Mouse (Mus musculus): ENCODE data around the gene Prrg2. TPM values are rescaled to one million over a fixed set of nuclear protein-coding genes. Genes with fewer than 3 reads are reported as not detected.
"Not testable (repeated sequence)": the region's sequence is repeated elsewhere in the genome, so short reads cannot be mapped to it uniquely, and the experiment has no call there.

The Prrg2 gene
- polyA plus RNA-seq, 1 experiment: 27.3 TPM

DNA sequence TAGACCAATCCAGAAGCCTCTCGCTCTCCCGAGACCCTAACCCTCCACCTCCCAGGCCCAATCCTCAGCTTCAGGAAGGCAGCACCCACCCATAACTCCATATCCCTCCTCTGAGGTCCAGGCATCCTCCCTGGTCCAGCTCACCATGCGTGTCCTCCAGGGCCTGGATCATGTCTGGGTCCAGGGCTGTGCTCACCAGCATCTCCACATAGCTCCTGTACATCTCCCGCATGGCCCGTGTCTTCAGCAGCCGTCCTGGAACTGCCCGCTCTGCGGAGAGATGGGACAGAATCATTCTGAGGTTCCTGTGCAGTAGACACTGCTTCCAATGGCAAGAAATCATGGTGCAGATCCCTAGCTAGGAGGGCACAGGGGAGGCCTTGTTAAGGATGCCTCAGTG, 31.6 kb downstream of the Prrg2 start:
- TF ChIP-seq CTCF (IDR thresholded peaks at IDR 0.05; ENCODE audit: control insufficient read depth, insufficient read depth, insufficient replicate concordance, low read depth, low read length) (no peak), POLR2A (IDR thresholded peaks at IDR 0.05; ENCODE audit: control insufficient read depth, low read depth, low read length) (no peak)
- Histone ChIP-seq H3K27me3 (ENCODE audit: control insufficient read depth, insufficient read depth, low read length) (no peaks in the 10 kb centered on the region), H3K4me1 (ENCODE audit: control insufficient read depth, insufficient read depth, low read length) (no peaks in the 10 kb centered on the region)

DNA sequence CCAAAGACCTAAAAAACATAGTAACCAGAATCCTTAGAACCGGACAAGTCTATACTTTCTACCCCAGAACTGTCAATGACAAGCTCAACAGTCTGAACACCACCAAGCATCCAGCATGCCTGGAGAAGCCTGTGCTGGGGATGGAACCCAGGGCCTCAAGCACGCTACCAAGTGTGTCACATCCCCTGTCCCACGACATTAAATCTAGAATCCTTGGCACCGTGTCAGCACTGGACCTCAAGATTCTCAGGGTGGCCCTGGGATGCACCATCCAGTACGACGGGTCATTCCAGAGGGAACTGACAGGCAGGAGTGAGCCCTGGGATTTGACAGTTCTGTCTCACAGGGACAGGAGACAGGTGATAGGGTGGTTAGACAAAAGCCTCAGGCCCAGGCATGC, 32.5 kb downstream of the Prrg2 start:
- no peaks in the 10 kb centered on the region for H3K4me1 ChIP-seq (ENCODE audit: control insufficient read depth, insufficient read depth, low read length)
- H3K27ac ChIP-seq (ENCODE audit: control insufficient read depth, insufficient read depth, low read depth, low read length): no peak overlapping the region
- TF ChIP-seq CTCF (IDR thresholded peaks at IDR 0.05; ENCODE audit: control insufficient read depth, insufficient read depth, insufficient replicate concordance, low read depth, low read length) (no peak), POLR2A (IDR thresholded peaks at IDR 0.05; ENCODE audit: control insufficient read depth, low read depth, low read length) (no peak)
- no peak overlapping the region for H3K4me3 ChIP-seq (ENCODE audit: control insufficient read depth, low read depth, low read length)
- no peaks in the 10 kb centered on the region for H3K27me3 ChIP-seq (ENCODE audit: control insufficient read depth, insufficient read depth, low read length)
- H3K36me3 ChIP-seq (ENCODE audit: control insufficient read depth, insufficient read depth, low read length): no peaks in the 10 kb centered on the region

More for the DNA sequence above, 31.6 kb downstream of the Prrg2 start:
- H3K4me3 ChIP-seq (ENCODE audit: control insufficient read depth, low read depth, low read length): no peak overlapping the region
- no peaks in the 10 kb centered on the region for H3K36me3 ChIP-seq (ENCODE audit: control insufficient read depth, insufficient read depth, low read length)
- H3K27ac ChIP-seq (ENCODE audit: control insufficient read depth, insufficient read depth, low read depth, low read length): no peak overlapping the region

DNA sequence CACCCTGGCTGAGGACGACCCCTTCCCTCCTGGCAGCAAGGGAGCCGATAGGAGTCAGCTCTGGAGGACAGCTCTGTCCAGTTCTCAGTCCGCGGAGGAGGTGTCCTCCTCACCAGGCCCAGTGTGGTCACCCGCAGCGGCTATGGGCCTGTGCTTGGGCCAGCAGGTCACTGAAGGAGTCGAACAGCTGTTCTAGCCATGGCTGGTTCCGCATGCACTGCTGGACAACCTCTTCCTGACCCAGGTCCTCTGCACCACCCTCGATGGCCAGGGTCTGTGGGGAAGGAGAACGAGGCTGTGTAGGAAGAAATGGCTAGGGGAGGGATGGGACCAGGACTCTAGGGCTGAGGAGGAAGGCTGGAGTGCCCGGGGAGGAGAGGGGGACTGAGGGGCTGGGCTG, 34.1 kb downstream of the Prrg2 start:
- Histone ChIP-seq H3K27me3 (ENCODE audit: control insufficient read depth, insufficient read depth, low read length) (no peaks in the 10 kb centered on the region), H3K4me1 (ENCODE audit: control insufficient read depth, insufficient read depth, low read length) (peaks cover 2% of the 10 kb centered on the region; the same call in 1 of the 2 replicates), H3K27ac (ENCODE audit: control insufficient read depth, insufficient read depth, low read depth, low read length) (no peak overlapping the region), H3K4me3 (ENCODE audit: control insufficient read depth, low read depth, low read length) (no peak overlapping the region), H3K36me3 (ENCODE audit: control insufficient read depth, insufficient read depth, low read length) (no peaks in the 10 kb centered on the region)
- TF ChIP-seq POLR2A (IDR thresholded peaks at IDR 0.05; ENCODE audit: control insufficient read depth, low read depth, low read length) (no peak), CTCF (IDR thresholded peaks at IDR 0.05; ENCODE audit: control insufficient read depth, insufficient read depth, insufficient replicate concordance, low read depth, low read length) (no peak)

DNA sequence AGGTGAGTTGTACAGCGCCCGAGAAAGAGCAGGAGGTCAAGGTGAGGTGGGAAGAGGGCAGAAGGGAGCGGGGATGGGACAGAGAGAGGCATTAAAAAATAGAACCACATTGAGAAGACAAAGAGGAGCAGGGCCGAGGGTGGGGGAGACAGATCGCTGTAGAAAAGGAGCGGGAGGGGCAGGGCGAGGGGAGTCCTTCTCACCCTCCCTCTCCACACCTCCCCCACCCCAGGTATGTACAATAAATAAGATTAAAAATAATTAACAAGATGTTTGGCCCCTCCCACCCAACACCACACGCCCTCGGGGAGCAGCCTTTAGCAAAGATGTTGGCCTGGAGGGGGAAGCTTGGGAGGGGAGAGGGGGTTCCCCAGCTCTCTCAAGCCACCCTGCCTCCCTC, 34.7 kb downstream of the Prrg2 start:
- no peaks in the 10 kb centered on the region for H3K36me3 ChIP-seq (ENCODE audit: control insufficient read depth, insufficient read depth, low read length)
- TF ChIP-seq CTCF (IDR thresholded peaks at IDR 0.05; ENCODE audit: control insufficient read depth, insufficient read depth, insufficient replicate concordance, low read depth, low read length) (no peak), POLR2A (IDR thresholded peaks at IDR 0.05; ENCODE audit: control insufficient read depth, low read depth, low read length) (no peak)

DNA sequence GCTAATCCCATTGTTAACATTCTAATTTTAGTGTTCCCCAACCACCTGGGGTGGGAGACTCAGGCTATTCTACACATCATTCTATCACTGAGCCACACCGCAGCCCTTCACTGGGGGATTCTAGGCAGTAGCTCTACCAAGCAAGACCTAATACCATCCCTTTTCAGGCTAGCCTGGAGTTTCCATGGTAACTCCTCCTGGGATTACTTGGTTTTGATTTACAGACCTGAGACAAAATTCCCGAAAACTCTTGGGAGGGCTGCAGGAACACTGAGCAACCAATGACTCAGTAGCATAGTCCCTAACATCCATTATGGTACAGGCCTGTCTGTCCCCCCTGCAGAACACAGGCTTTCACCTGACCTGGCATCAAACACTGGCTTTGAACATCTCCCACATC, 36.2 kb downstream of the Prrg2 start:
- H3K27ac ChIP-seq (ENCODE audit: control insufficient read depth, insufficient read depth, low read depth, low read length): no peak overlapping the region
- H3K4me3 ChIP-seq (ENCODE audit: control insufficient read depth, low read depth, low read length): no peak overlapping the region
- no peaks in the 10 kb centered on the region for H3K36me3 ChIP-seq (ENCODE audit: control insufficient read depth, insufficient read depth, low read length)

More for the DNA sequence above, 34.7 kb downstream of the Prrg2 start:
- H3K27me3 ChIP-seq (ENCODE audit: control insufficient read depth, insufficient read depth, low read length): no peaks in the 10 kb centered on the region
- H3K4me1 ChIP-seq (ENCODE audit: control insufficient read depth, insufficient read depth, low read length): peaks cover 2% of the 10 kb centered on the region; the same call in 1 of the 2 replicates
- no peak overlapping the region for H3K27ac ChIP-seq (ENCODE audit: control insufficient read depth, insufficient read depth, low read depth, low read length)
- H3K4me3 ChIP-seq (ENCODE audit: control insufficient read depth, low read depth, low read length): no peak overlapping the region

DNA sequence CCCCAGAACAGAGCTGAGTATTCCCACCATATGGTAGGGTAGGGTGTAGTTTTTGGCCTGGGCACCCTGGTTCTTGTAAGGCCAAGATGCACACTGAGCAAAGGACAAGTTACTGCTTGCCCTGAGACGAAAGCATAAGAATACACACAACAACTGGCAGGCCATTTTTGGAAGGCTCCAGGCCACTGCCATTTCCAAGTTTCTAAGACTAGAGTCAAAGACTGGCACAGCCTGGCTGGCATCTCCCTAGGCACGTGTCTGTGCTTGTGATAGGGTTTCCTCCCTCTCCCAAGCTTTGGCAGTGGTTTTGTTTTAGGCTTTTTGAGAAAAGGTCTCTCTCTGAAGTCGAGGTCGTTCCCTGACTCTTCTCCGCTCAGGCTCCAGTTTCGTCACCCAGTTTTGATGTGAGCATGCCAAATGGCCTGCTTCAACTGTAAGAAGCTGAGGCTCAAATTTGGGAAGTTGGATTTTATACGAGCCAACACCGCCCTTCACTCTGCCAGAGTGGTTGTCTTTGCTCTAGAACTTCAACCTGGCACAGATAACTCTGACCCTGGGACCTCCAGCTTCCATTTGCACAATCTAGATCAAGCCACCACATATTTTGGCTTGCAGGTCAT, 36.8 kb downstream of the Prrg2 start:
- TF ChIP-seq POLR2A (IDR thresholded peaks at IDR 0.05; ENCODE audit: control insufficient read depth, low read depth, low read length): no peak
- no peak for TF ChIP-seq CTCF (IDR thresholded peaks at IDR 0.05; ENCODE audit: control insufficient read depth, insufficient read depth, insufficient replicate concordance, low read depth, low read length)
- H3K4me3 ChIP-seq (ENCODE audit: control insufficient read depth, low read depth, low read length): no peak overlapping the region
- H3K27ac ChIP-seq (ENCODE audit: control insufficient read depth, insufficient read depth, low read depth, low read length): no peak overlapping the region; the same call in 1 of the 2 replicates
- no peaks in the 10 kb centered on the region for H3K36me3 ChIP-seq (ENCODE audit: control insufficient read depth, insufficient read depth, low read length)
- peaks cover 2% of the 10 kb centered on the region; the same call in 1 of the 2 replicates for H3K4me1 ChIP-seq (ENCODE audit: control insufficient read depth, insufficient read depth, low read length)
- no peaks in the 10 kb centered on the region for H3K27me3 ChIP-seq (ENCODE audit: control insufficient read depth, insufficient read depth, low read length)

More for the DNA sequence above, 36.2 kb downstream of the Prrg2 start:
- Histone ChIP-seq H3K27me3 (ENCODE audit: control insufficient read depth, insufficient read depth, low read length) (no peaks in the 10 kb centered on the region), H3K4me1 (ENCODE audit: control insufficient read depth, insufficient read depth, low read length) (peaks cover 2% of the 10 kb centered on the region; the same call in 1 of the 2 replicates)
- TF ChIP-seq POLR2A (IDR thresholded peaks at IDR 0.05; ENCODE audit: control insufficient read depth, low read depth, low read length) (no peak), CTCF (IDR thresholded peaks at IDR 0.05; ENCODE audit: control insufficient read depth, insufficient read depth, insufficient replicate concordance, low read depth, low read length) (no peak)

DNA sequence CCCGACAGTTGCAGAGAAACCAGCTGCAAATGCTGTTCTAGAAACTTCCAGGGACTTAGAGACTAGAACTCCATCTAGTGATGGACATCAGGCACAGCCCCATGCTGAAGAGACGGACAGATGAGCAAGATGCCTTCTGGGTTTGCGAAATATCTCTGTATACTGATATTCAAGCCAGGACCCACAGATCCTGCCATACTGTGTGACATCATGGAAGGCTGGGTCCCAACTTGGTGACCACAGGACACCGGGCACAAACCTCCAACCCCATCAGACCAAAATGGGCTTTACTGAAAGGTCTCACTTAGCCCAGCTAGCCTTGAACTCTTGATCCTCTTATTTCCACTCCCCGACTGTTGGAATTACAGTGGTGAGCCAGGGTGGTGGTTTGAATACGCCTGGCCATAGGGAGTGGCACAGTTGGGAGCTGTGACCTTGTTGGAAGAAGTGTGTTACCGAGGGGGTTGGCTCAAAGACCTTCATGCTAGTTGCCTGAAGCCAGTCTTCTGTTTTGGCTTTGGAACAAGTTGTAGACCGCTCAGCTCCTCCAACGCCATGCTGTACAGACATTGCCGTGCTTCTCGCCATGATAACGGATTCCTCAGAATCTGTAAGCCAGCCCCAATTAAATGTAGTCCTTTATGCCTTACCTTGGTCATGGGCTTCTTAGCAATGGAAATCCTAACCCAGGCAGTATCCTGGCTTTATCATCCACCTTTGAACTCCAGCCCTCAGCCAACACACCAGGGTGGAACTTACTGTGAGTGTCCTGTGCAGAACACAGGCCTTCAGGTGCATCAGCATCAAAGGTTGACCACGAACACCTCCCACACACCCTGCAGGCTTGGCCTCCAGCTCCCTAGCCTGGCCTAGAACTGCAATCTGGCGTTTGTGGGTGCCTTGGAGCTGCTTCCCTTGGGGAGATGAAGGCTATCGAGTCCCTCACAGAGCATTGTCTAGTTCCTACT, 37.9 kb downstream of the Prrg2 start:
- Histone ChIP-seq H3K4me3 (ENCODE audit: control insufficient read depth, low read depth, low read length) (no peak overlapping the region), H3K36me3 (ENCODE audit: control insufficient read depth, insufficient read depth, low read length) (no peaks in the 10 kb centered on the region), H3K4me1 (ENCODE audit: control insufficient read depth, insufficient read depth, low read length) (peaks cover 2% of the 10 kb centered on the region; the same call in 1 of the 2 replicates), H3K27me3 (ENCODE audit: control insufficient read depth, insufficient read depth, low read length) (no peaks in the 10 kb centered on the region), H3K27ac (ENCODE audit: control insufficient read depth, insufficient read depth, low read depth, low read length) (no peak overlapping the region)
- TF ChIP-seq CTCF (IDR thresholded peaks at IDR 0.05; ENCODE audit: control insufficient read depth, insufficient read depth, insufficient replicate concordance, low read depth, low read length): no peak
- no peak for TF ChIP-seq POLR2A (IDR thresholded peaks at IDR 0.05; ENCODE audit: control insufficient read depth, low read depth, low read length)

DNA sequence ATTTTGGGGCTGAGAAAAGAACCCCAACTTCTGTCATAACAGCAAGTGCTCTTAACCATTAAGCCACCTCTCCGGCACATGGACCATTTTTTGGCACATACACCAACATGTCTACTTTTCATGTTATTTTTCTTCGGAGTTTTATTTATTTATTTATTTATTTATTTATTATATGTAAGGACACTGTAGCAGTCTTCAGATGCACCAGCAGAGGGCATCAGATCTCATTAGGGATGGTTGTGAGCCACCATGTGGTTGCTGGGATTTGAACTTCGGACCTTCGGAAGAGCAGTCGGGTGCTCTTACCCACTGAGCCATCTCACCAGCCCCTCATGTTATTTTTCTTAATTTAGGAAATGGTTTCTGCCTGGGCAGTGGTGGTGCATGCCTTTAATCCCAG, 38.8 kb downstream of the Prrg2 start:
- H3K4me3 ChIP-seq (ENCODE audit: control insufficient read depth, low read depth, low read length); H3K4me1 ChIP-seq (ENCODE audit: control insufficient read depth, insufficient read depth, low read length): not testable (repeated sequence)

More for the DNA sequence above, 38.8 kb downstream of the Prrg2 start:
- not testable (repeated sequence) for H3K27ac ChIP-seq (ENCODE audit: control insufficient read depth, insufficient read depth, low read depth, low read length); H3K36me3 ChIP-seq (ENCODE audit: control insufficient read depth, insufficient read depth, low read length); H3K27me3 ChIP-seq (ENCODE audit: control insufficient read depth, insufficient read depth, low read length)

Data from testis, adult 2 months (tissue).